Mouse (Mus musculus): ENCODE measurements at regions not wholly inside any gene's neighbourhood (a gene's known extent, or its start where the extent isn't known, plus 50 kb on each side); places are given as distances from the start of the nearest gene placed in this dataset.

DNA sequence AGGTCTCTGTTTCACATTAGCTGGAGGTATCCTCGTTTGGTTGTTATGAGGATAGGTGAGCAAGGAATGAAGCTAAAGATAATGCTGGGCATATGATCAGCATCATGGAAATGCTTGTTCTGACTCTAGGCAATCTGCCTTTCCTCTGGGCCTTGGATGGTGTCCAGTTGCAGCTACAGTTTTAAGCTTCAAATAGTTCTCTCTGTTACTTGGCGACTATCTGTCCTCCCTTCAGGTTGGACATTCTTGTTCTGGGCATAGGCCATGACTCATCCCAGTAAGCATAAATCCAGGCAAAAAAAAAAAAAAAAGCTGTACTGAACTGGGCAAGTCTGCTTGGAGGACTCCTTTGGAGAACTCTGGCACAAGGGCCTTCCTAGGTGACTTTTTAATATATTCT, 776.9 kb downstream of the Kcnma1 start:
- no peak for DNase-seq (ENCODE audit: low spot score)
- intact Hi-C loops (cut with DNase I) = no loop called here

DNA sequence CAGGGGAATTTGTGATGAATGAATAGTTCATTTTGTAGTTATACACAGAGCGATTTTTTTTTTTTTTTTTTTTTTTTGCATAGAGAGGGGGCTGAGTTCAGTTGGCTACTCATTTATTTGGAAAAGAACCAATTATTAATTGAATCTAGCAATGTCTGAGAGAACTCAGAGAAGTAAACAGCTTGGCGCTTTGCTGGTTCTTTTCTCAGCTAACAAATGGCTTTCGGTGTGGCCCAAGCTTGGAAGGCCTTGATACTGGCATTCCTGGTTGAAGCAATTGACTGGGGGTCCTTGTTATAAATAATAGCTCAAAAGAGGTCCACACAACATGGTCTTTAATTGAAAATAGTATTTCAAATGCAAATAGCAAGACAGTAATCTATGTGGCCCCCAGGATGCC, 815.6 kb downstream of the Kcnma1 start:
- no peak for DNase-seq (ENCODE audit: low spot score)
- intact Hi-C loops (cut with DNase I) = loop anchor here (10.0 kb wide), 1 partner anchor 206 kb away; no protein-coding TSS in a partner anchor

DNA sequence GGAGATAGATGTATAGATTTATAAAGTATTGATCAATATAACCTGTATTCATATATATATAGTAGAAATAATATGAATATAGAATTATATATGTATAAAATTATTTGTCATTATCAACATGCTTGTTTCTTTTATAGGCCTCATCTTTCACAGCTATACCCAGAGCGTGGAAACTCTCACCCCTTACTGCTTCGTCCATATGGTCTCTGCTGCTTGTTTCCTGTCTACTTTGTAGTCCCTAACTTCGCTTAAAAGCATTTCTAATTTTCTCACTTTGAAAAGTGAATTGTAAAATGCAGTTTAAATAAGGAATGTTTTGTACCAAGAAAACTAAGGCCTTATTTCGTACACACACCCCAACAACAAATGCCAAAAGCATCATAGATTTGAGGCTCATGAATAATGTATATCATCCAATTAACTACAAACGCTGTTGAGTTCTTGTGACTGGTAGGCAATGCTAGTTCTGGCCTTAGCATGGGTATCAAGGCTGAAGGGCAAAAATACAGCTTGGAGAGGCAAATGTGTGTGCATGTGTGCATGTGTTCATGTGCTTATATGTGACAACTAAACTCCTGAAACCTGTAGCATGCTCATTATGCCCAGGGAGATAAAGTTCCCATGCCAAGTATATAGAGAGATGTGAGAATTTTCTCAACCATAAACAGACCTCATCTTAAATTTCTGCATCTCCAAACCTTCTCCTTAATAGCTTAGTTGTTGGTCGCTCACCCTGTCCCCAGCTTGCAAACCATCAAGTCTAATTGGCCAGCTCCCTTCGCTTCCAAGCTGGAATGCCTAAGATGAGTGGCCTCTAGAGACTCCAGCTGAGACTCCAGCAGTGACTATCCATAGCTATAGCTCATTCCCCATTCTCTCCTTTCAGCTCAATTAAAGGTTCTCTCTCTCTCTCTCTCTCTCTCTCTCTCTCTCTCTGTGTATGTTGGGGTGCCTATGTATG, 819.4 kb downstream of the Kcnma1 start:
- intact Hi-C loops (cut with DNase I) = loop anchor here (10.0 kb wide), 1 partner anchor 210 kb away; no protein-coding TSS in a partner anchor
- DNase-seq (ENCODE audit: low spot score) = no peak

DNA sequence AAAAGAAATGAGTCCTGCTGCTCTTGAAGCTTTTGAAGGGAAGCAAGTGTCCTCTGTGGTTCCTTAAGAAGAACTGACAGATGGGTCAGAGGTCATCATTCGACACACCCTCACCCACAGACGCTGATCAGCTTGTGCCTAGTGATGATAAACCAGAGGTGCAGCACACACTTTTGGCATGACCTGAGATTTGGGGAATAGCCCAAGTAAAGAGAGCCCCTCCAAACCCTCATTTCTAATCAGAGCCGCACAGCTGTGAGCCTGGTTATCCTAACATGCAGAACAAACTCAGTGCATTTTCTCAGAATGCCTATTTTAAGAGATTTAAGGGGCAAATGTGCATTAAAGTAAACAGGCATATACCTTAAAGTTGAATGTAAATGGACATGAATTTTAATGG, 821.7 kb downstream of the Kcnma1 start:
- DNase-seq (ENCODE audit: low spot score) = no peak
- intact Hi-C loops (cut with DNase I) = loop anchor here (10.0 kb wide), 1 partner anchor 212 kb away; no protein-coding TSS in a partner anchor

DNA sequence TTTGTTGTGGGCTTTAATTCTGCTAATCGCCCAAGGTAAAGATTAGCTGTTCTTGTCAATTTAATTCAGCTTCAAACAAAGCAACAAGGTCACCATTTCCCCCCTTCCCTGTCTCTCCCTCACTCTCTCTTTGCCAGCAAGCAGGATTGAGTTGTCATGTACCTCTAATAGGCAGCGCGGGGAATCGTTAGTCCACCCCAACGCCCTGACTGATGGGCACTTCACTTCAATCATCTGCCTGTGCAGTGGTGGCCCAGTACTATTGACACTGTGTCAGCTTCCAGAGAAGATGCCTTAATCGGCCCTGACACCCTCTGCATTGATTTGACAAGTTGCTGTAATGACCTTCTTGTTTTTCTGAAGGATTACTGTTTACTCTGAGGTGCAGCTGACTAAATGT, 828.9 kb downstream of the Kcnma1 start:
- intact Hi-C loops (cut with DNase I) = no loop called here
- no peak for DNase-seq (ENCODE audit: low spot score)

DNA sequence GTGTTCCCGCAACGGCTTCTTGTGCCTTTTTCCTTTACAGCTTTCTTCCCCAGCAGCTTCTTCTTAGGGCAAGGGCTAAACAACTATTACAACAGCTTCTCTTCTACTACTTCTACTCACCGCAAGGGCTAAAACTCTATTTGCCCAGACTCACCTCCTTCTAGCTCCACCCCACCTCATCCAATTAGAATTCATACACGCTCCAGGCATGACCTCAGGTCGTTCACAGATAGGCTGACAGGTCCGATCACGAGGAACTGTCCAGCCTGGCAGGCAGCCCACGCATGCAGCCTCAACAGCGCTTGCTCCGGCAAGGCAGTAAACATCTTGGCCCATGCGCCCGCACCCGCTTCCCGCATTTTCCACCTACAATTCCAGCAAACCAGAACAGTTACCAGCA, 844.9 kb downstream of the Kcnma1 start:
- intact Hi-C loops (cut with DNase I) = no loop called here

DNA sequence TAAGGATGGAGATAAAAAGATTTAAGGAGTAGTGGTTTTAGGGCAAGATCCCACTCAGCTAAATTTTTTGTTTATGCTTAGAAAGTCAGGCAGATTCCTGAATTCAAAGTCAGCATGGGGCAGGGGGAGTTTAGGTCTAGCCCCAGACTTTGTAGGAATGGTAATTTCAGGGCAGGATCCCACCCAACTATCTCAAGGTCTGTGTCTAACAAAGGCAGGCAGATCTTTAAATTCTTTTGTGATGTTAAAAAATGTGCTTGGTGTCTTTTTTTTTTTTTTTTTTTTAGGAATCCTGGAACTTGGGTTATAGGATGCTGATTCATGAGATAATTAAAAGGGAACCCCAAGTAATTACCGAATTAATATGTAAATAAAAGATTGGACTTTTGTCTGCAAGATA, 853.7 kb downstream of the Kcnma1 start:
- intact Hi-C loops (cut with DNase I) = no loop called here
- no peak for DNase-seq (ENCODE audit: low spot score)

More for the DNA sequence above, 844.9 kb downstream of the Kcnma1 start:
- no peak for DNase-seq (ENCODE audit: low spot score)

DNA sequence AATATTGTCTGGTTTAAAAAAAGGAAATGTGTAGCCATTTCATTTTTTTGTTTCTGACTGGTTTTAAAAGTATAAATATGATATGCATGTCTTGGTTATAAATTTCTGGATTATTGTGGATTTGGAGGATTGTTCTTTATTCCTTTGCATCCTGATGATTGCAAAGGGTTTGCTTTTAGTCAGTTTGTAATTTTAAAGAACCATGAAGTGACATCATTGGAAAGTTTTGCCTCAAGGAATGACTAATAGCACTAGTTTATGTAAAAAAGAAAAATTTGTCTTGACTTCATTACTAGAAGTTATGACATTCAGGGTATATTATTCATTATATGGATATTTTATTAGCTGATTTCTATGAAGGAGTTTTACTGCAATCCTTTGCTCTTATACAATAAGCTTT, 863.9 kb downstream of the Kcnma1 start:
- intact Hi-C loops (cut with DNase I) = no loop called here
- no peak for DNase-seq (ENCODE audit: low spot score)

DNA sequence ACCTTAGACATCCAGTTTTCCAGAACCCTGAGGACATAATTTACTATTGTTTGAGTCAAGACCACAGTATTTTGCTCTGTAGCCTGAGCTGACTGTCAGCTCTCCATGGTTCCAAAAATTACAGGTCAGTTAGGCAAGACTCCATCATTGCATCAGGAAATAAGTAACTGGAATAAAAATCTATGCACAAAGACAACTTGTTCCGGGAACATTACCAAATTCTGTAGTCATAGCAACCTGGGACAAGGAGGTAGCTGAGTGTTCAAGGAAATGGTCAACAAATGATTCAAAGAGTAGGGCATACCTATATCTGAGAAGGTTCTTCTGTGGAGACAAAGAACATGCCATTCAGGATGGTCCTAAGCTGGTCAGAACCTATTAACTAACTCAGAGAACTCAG, 867.3 kb downstream of the Kcnma1 start:
- intact Hi-C loops (cut with DNase I) = no loop called here
- DNase-seq (ENCODE audit: low spot score) = no peak

DNA sequence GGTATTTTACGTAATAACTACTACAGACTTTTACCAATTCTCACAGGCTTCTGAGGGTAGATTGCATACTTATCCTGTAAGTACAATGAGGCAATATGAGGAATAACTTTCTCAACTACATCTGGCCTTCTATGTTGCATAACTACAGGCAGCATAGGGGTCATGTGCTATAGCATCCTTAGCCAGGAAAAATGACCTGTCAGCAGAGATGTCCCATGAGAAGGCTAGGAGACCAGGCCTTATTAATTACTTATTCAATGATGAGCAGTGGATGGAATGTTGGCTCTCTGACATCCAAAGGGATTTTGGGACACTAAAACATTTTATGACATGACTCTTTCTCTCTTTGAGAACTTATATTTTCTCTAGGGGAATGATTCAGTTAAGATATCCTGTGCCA, 873.9 kb downstream of the Kcnma1 start:
- no peak for DNase-seq (ENCODE audit: low spot score)
- intact Hi-C loops (cut with DNase I) = no loop called here

DNA sequence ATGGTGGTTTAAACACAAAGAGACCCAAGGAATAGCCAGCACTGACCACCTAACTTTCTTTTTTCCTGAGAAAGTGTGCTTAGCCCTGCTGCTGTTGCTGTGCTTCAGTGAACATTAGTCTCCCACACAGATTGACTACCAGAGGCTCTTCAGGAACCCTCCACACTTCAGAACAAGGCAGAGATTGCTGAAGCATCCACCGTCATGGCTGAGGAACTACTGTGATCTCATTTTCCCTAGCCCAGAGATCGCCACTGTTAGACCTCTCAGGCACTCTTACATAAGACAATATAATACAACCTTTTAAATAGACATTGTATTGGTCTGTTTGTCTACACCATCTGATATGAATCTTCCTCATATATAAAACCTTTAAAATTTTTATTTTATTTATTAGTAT, 879.6 kb downstream of the Kcnma1 start:
- no peak for DNase-seq (ENCODE audit: low spot score)
- intact Hi-C loops (cut with DNase I) = no loop called here

DNA sequence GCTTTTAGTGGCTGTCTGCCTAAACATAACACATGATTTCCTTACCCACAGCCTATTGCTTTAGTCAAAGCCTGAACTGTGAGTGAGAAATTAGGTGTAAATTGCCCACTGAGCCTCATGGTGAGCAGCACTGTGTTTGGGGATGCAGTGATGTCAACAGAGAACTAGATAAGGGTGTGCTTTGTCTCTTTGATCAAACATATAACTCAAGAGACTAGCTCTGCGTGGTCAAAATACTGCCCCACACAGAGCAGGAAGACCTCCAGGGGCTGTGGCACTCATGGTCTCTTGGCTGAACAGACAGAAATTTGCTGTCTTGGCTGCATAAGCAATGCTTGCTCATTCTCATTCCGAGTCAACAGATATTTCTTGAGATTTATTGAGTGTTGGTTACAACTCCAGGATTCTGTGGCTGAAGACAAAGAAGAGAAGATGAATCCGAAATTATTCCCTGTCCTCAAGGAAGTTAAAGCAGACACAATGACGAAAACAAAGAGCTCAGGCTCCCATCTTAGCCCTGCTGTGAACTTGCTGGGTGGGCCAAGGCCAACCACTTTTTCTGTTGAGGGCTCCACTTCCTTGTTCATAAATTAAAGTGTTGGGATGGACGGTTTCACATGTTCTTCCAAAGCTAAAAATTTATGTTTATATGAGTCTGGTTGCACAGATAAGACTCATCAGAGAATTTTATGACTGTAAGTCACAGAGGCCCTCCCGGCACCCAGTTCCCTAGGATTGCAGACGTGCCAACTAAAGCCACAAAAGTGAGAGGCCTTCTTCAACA, 882.4 kb downstream of the Kcnma1 start:
- no peak for DNase-seq (ENCODE audit: low spot score)
- intact Hi-C loops (cut with DNase I) = no loop called here

DNA sequence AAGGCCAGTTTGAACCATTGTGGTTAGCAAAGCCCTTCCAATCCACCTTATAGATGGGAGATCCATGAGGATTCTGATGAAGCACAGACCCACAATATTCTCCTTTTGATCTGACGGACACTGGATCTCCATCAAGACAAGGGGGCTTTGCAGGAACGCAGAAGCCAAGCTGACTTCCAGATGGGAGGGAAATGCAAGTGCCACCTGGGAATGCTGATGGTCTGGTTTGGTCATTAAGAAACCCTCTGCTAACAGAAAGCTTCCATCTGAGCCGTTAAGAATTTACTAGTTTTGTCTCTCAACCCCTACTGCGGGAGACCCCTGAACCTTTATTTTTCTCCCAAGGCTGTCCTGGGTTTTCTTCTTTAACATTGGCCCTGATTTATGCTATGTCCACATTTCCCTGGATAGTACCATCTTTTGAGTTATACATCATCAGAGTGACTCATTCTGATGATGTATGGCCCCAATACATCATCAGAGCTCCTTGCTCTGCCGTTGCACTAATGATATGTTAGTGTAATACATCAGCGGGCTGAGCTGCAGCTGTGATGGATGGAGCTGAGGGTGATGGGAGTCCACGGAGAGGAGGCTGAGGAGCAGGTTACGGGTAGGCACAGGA, 898.3 kb downstream of the Kcnma1 start:
- DNase-seq (ENCODE audit: low spot score) = no peak
- intact Hi-C loops (cut with DNase I) = no loop called here

DNA sequence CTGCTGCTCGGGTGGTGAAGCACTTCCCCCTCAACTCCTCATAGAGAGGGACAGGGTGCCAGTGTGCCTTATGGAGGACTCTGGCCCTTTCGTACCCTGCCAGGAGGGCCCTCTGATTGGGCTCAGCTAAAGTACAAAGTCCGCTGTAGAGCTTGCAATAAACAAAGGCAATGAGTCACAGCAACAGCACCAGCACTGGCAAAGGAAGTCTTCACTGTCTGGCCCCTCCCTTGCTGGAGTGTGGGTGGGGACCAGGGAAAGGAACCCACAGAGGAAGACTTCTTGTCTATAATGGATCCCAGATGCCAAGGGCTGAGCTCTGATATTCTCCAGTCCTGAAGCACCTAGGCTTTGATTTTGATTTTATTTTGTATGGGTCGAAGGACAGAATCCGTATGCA, 899.4 kb downstream of the Kcnma1 start:
- intact Hi-C loops (cut with DNase I) = no loop called here
- no peak for DNase-seq (ENCODE audit: low spot score)

DNA sequence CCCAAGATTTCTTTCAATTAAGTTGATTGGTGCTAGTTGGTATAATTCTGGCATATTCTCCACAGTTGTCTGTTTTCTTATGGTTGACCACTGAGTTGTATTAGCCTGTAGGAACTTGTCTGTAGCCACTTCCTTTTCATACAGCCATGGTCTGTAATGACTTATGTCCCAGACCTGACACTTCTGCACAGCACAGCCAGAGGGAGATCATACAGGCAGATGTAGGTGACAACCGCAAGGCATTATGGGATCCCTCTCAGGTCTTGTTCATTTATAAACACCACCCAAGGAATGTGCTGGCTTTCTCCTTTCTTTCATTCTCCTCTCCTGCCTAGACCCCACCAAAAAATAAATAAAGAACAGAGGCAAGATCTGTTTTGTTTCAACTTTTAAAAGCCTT, 899.8 kb downstream of the Kcnma1 start:
- intact Hi-C loops (cut with DNase I) = no loop called here
- no peak for DNase-seq (ENCODE audit: low spot score)

DNA sequence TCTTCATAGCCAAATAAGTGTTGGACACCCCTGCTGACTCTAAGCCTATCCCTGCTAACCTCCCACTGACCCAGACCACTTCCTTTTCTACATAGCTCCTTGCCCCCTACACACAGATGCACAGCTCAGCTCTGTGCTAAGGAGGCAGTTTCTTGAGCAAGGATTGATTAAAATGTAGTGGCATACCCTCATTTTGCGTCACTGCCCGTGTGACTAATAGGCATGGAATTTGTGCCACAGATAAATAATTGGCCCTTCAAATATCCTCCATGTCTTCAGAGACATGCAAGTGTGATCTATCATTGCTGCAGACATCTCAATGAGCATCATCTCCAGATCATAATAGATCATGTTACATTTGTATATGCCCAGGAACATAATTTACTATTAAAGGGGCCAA, 901.9 kb downstream of the Kcnma1 start:
- DNase-seq (ENCODE audit: low spot score) = no peak
- intact Hi-C loops (cut with DNase I) = no loop called here

DNA sequence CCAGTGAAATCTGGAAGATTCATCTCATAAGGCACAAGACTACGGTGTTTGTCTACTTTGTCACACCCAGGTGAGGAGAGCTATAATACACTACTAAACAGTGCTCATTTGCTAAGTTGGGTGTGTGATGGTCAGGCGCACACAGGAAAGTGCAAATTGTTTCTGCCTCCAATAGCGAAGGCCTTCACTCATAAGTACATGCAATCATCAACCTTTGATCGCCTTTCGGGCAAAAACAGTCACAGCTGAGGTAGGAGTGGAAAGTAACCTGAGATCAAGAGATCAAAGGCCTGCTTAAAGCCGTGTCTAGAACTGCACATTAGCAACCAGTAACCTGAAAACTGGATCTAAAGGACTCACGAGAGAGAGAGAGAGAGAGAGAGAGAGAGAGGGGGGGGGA, 905.7 kb downstream of the Kcnma1 start:
- DNase-seq (ENCODE audit: low spot score) = no peak
- intact Hi-C loops (cut with DNase I) = no loop called here

DNA sequence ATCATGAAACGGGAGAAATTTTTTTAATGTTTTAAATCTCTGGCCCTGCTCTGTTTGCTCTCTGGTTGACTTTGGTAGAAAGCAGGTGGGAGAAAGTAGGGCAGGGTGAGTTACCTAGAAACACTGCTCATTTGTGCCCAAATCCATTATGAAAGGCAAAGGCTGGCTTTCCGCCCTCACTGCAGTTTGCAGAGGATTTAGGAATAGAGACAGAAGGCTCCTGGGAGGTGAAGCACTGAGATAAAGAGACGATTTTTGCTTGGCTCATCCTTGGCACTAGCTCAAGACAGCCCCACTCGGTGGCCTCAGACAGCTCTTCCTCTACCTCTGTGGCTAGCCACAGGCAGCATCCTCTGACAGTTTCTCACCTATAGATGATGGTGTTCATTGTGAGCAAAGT, 906.8 kb downstream of the Kcnma1 start:
- intact Hi-C loops (cut with DNase I) = no loop called here
- DNase-seq (ENCODE audit: low spot score) = no peak
